Mouse (Mus musculus) G1E (cell line): ENCODE results near the gene Pafah1b1.
A peak's percentile ranks its signal among the peaks of the same experiment; 100 is the strongest.

Experiments
- CTCF ChIP-seq: IDR thresholded peaks from 2 replicates; pipeline ENCODE4 v1.5.1; 2012; ENCODE audit warnings: low read depth, low read length, inconsistent platforms, mixed read lengths
- GATA1 ChIP-seq: IDR thresholded peaks from 2 replicates; pipeline ENCODE4 v1.6.1; 2012; ENCODE audit warnings: borderline replicate concordance, low read length, inconsistent platforms, mixed read lengths
- POLR2AphosphoS5 ChIP-seq: IDR thresholded peaks from 2 replicates; pipeline ENCODE4 v1.6.1; 2012; ENCODE audit warnings: low read depth, low read length, inconsistent platforms; ENCODE audit not compliant: insufficient replicate concordance

GRCm38 (mm10) chr11:74770595-74771207, 46.2 kb upstream of the Pafah1b1 start, which contains the start of gene Mettl16:
- TF ChIP-seq CTCF = no peak
- peak; percentile 56; the same call in 1 of the 2 replicates for TF ChIP-seq POLR2AphosphoS5
- no peak for TF ChIP-seq GATA1
